11 mouse cellular contexts compared by ENCODE assay signal in the genomic region with DNA sequence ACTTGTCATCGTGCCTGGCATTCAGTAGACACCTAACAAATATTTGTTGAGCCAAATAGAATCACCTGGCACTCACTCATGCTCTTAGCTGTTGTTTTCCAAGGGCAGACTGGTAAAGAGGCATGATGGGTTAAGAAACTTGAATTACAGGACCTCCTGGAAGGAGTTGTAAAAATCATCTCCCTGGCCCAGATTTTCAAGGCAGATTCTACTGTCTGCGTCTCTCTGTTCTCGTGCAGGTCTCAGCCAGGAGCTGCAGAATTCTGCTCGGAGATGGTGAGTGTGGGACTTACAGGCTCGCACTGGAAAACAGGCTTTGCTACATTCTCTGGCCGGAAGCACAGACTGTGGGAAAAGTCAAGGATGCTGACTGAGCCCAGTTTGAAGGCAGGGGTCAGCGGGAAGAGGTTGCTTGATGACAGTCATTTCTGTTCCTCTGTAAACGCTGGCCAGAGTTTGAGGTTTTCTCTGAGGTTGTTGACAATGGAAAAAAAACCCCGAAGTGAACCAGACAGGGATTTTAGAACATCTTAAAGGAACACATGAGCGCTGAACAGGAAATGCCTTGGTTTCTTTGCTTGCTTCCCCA. TPM values are rescaled to one million over a fixed set of nuclear protein-coding genes. Genes with fewer than 3 reads are reported as not detected.
A peak's percentile ranks its signal among the peaks of the same experiment; 100 is the strongest.
DNase-seq lines count a peak whose midpoint lies in the region; ATAC-seq lines count a peak whose summit lies in the region.
"Had no signal": no experiment of that assay in that cellular context is flagged by ENCODE, and none has a peak within 500 bp of the region (broad histone marks: within the 10 kb centered on the region; RNA-seq: fewer than 3 reads in every experiment).

No protein-coding gene starts in this region.

- peak; percentile 95 for DNase-seq in heart, adult 11 months
- no peak for DNase-seq in heart, postnatal 25 days (ENCODE audit: low spot score)
- no peak for DNase-seq in liver
- DNase-seq in embryonic facial prominence, embryonic 14.5 days (ENCODE audit: low spot score): peak; percentile 53
- DNase-seq in thymus, postnatal 0 days (ENCODE audit: low spot score): no peak
- DNase-seq in ovary, adult 18-20 months (ENCODE audit: low spot score): no peak

- H3K4me3 ChIP-seq in liver, embryonic 12.5 days: no peak overlapping the region
- no peak overlapping the region for H3K4me3 ChIP-seq in embryonic facial prominence, embryonic 14.5 days (ENCODE audit: low read depth, low read length)
- H3K4me3 ChIP-seq in neural tube, embryonic 14.5 days (ENCODE audit: low read depth, low read length): no peak overlapping the region
- H3K4me3 ChIP-seq: midbrain, embryonic 12.5 days had no signal

- H3K9ac ChIP-seq in liver, embryonic 12.5 days: no peak overlapping the region
- H3K9ac ChIP-seq in embryonic facial prominence, embryonic 14.5 days (ENCODE audit: low read depth, low read length): no peak overlapping the region
- H3K9ac ChIP-seq in neural tube, embryonic 14.5 days (replicated peaks; ENCODE audit: low read depth, low read length): no peak overlapping the region
- H3K9ac ChIP-seq: midbrain, embryonic 12.5 days had no signal

- H3K27ac ChIP-seq in liver, embryonic 12.5 days: peak overlapping the region; percentile 20; the same call in 1 of the 2 replicates
- H3K27ac ChIP-seq in embryonic facial prominence, embryonic 14.5 days (replicated peaks; ENCODE audit: low read depth, low read length): no peak overlapping the region
- peak overlapping the region; percentile 12; the same call in 1 of the 2 replicates for H3K27ac ChIP-seq in neural tube, embryonic 14.5 days (ENCODE audit: low read depth, low read length)
- H3K27ac ChIP-seq: midbrain, embryonic 12.5 days had no signal

- H3K4me1 ChIP-seq in liver, embryonic 12.5 days: peaks cover 12% of the 10 kb centered on the region; the same call in 1 of the 2 replicates
- peaks cover 19% of the 10 kb centered on the region; the same call in 1 of the 2 replicates for H3K4me1 ChIP-seq in embryonic facial prominence, embryonic 14.5 days (ENCODE audit: control insufficient read depth, insufficient read depth, low read length)
- H3K4me1 ChIP-seq in neural tube, embryonic 14.5 days (ENCODE audit: control insufficient read depth, insufficient read depth, low read length): peaks cover 5% of the 10 kb centered on the region

- ATAC-seq in liver, embryonic 12.5 days: no peak
- no peak for ATAC-seq in embryonic facial prominence, embryonic 14.5 days (ENCODE audit: low read depth)
- ATAC-seq in neural tube, embryonic 14.5 days (ENCODE audit: low read depth): no peak

- intact Hi-C loops in heart, postnatal 25 days (cut with DNase I): no loop called here

- H3K36me3 ChIP-seq in liver, embryonic 12.5 days: no peaks in the 10 kb centered on the region
- H3K36me3 ChIP-seq in embryonic facial prominence, embryonic 14.5 days (ENCODE audit: control insufficient read depth, insufficient read depth, low read length): no peaks in the 10 kb centered on the region
- no peaks in the 10 kb centered on the region for H3K36me3 ChIP-seq in neural tube, embryonic 14.5 days (ENCODE audit: control insufficient read depth, insufficient read depth, low read length)
- H3K36me3 ChIP-seq: midbrain, embryonic 12.5 days had no signal

- 19% methylated on average over 10 of the region's 10 CpGs for WGBS in liver, embryonic 12.5 days (ENCODE audit: insufficient replicate concordance)
- WGBS in embryonic facial prominence, embryonic 14.5 days: 29% methylated on average over 10 of the region's 10 CpGs
- 42% methylated on average over 10 of the region's 10 CpGs for WGBS in neural tube, embryonic 14.5 days

- peaks cover 70% of the 10 kb centered on the region for H3K27me3 ChIP-seq in liver, embryonic 12.5 days (replicated peaks)
- no peaks in the 10 kb centered on the region for H3K27me3 ChIP-seq in embryonic facial prominence, embryonic 14.5 days (replicated peaks; ENCODE audit: control insufficient read depth, insufficient read depth, low read length)
- H3K27me3 ChIP-seq in neural tube, embryonic 14.5 days (ENCODE audit: control insufficient read depth, insufficient read depth, low read length): no peaks in the 10 kb centered on the region

- H3K9me3 ChIP-seq in liver, embryonic 12.5 days (replicated peaks): no peaks in the 10 kb centered on the region
- no peaks in the 10 kb centered on the region for H3K9me3 ChIP-seq in embryonic facial prominence, embryonic 14.5 days (ENCODE audit: control insufficient read depth, low read length)
- no peaks in the 10 kb centered on the region for H3K9me3 ChIP-seq in neural tube, embryonic 14.5 days (ENCODE audit: control insufficient read depth, low read length)
- H3K9me3 ChIP-seq: midbrain, embryonic 12.5 days had no signal

- no peak overlapping the region for H3K4me2 ChIP-seq in liver, embryonic 12.5 days
- H3K4me2 ChIP-seq in embryonic facial prominence, embryonic 14.5 days (ENCODE audit: low read depth, low read length): no peak overlapping the region
- H3K4me2 ChIP-seq in neural tube, embryonic 14.5 days (ENCODE audit: low read depth, low read length): no peak overlapping the region
- H3K4me2 ChIP-seq: midbrain, embryonic 12.5 days had no signal

RNA-seq across cellular contexts. Expression of a gene that starts 38.6 kb away (rescaled TPM):
- total RNA-seq in heart, postnatal 25 days (2021): not detected
- 0.14 and 0.22 TPM in 2 replicates for polyA plus RNA-seq in liver, embryonic 12.5 days (2016; fragmentation: Nextera tagmentation; extraction: Ambion mirVana)
- 0.13 TPM in 1 of 2 replicates, not detected in the other for polyA plus RNA-seq in embryonic facial prominence, embryonic 14.5 days (2014; fragmentation: Nextera tagmentation; extraction: Ambion mirVana)
- polyA plus RNA-seq in neural tube, embryonic 14.5 days (2014; fragmentation: Nextera tagmentation; extraction: Ambion mirVana): 0.62 and 0.96 TPM in 2 replicates
- not detected in 2 replicates for polyA plus RNA-seq in thymus, postnatal 0 days (2015; fragmentation: Nextera tagmentation; extraction: Ambion mirVana)
- total RNA-seq: left cerebral cortex, postnatal 25 days had no signal
- polyA plus RNA-seq: C2C12; midbrain, embryonic 12.5 days had no signal

RNA-seq across cellular contexts. Expression of a gene that starts 53.8 kb away (rescaled TPM):
- total RNA-seq in heart, postnatal 25 days (2021): 1 to 10 TPM in 1 of 2 experiments, under 1 TPM in 1; 0.81 to 1.3 TPM
- 4.4 and 4.6 TPM in 2 replicates for polyA plus RNA-seq in liver, embryonic 12.5 days (2016; fragmentation: Nextera tagmentation; extraction: Ambion mirVana)
- 7.5 and 8.9 TPM in 2 replicates for polyA plus RNA-seq in embryonic facial prominence, embryonic 14.5 days (2014; fragmentation: Nextera tagmentation; extraction: Ambion mirVana)
- polyA plus RNA-seq in neural tube, embryonic 14.5 days (2014; fragmentation: Nextera tagmentation; extraction: Ambion mirVana): 45.2 and 48.5 TPM in 2 replicates
- polyA plus RNA-seq in thymus, postnatal 0 days (2015; fragmentation: Nextera tagmentation; extraction: Ambion mirVana): 1.3 and 1.4 TPM in 2 replicates
- total RNA-seq: left cerebral cortex, postnatal 25 days had no signal
- polyA plus RNA-seq: C2C12 had no signal

Comparison
In these comparisons a context has a peak if more than half of its experiments do, and no peak if none do; other contexts are left out.
1. DNase-seq: peak in heart, adult 11 months (single experiment) and embryonic facial prominence, embryonic 14.5 days (single experiment); none in heart, postnatal 25 days (single experiment), liver (single experiment), thymus, postnatal 0 days (single experiment) and ovary, adult 18-20 months (single experiment).